Mouse (Mus musculus) ovary, adult 10 weeks (tissue): ENCODE measurements around the gene Tmem130. TPM values are rescaled to one million over a fixed set of nuclear protein-coding genes. Genes with fewer than 3 reads are reported as not detected.

ENCODE experiments used
- polyA plus RNA-seq: library from polyadenylated mRNA; stranded (reverse); fragments of 350-450 nt; fragmentation: Illumina TruSeq; extraction: RNeasy Lipid Tissue Mini Kit (QIAGEN cat#74804); gene quantifications from one replicate; pipeline ENCODE4 v1.2.3, GENCODE M21; 2014

Gene Tmem130
- 0.20 TPM for polyA plus RNA-seq

GRCm38 (mm10) chr5:144761161-144761868, at the start of gene Tmem130:
Gene Tmem130, minus strand, starts transcription at chr5:144761818.

GRCm38 (mm10) chr5:144767106-144767798, 5.6 kb upstream of the Tmem130 start, which contains the start of gene Trrap:
Gene Trrap, plus strand, starts transcription at chr5:144767732.

Other genes with a start within 250 kb of the Tmem130 start
- 0.51 TPM for gene Nptx2, start 215.9 kb downstream of the Tmem130 start, polyA plus RNA-seq
- 21.9 TPM for gene Trrap, start 5.9 kb upstream of the Tmem130 start, polyA plus RNA-seq
- 13.4 TPM for gene Smurf1, start 204.0 kb upstream of the Tmem130 start, polyA plus RNA-seq